17 mouse cellular contexts compared by ENCODE assay signal in the genomic region with DNA sequence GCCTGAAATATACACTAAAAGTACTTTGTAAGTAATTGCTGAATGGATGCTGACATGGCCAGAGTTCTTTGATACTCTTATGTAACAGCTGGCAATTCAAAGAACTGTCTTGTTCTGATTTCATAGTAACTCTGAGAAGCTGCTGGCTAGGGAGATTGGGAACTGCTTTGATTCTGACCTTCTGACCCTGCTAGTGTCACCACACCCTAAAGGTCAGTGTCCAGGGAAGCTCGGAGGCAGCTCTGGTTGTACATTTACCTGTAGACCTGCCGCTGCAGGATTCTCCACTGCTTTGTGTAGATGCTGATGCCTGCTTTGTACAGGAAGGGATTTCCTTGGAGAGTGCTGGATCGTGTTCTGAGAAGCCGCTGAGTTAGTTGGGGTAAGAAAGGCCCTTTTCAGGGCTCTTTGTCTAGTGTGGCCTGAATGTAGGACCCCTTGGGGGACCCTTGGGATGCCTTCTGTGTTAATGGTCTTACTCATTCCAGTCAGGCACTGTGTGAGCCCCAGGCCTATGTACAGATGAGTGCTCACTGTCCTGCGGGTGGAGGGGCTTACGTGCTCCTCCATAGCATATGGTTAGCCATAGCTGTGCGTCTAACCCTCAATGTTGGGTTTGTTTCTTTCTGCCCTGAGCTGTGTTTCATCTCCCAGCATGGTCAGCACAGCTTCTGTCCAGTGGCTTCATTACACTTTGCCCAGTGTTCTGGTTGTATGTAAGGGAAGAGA. TPM values are rescaled to one million over a fixed set of nuclear protein-coding genes. Genes with fewer than 3 reads are reported as not detected.
DNase-seq lines count a peak whose midpoint lies in the region; ATAC-seq and TF ChIP-seq lines count a peak whose summit lies in the region.
"Had no signal": no experiment of that assay in that cellular context is flagged by ENCODE, and none has a peak within 500 bp of the region (broad histone marks: within the 10 kb centered on the region; RNA-seq: fewer than 3 reads in every experiment).

No protein-coding gene starts in this region.

- intact Hi-C loops in heart, postnatal 25 days (cut with DNase I) = no loop called here

- H3K36me3 ChIP-seq in intestine, postnatal 0 days (ENCODE audit: control insufficient read depth, insufficient read depth) = no peaks in the 10 kb centered on the region; the same call in 1 of the 2 replicates
- H3K36me3 ChIP-seq in liver, embryonic 15.5 days (replicated peaks) = 0 out of 2 replicates have a peak, but pooled peaks cover 2% of the 10 kb centered on the region
- H3K36me3 ChIP-seq: limb, embryonic 12.5 days; midbrain, embryonic 12.5 days; neural tube, embryonic 13.5 days had no signal

- 79% methylated on average over 7 of the region's 7 CpGs for WGBS in intestine, postnatal 0 days
- WGBS in liver, embryonic 15.5 days (ENCODE audit: insufficient replicate concordance) = 80% methylated on average over 7 of the region's 7 CpGs

- ATAC-seq in intestine, postnatal 0 days = peak; percentile 76
- ATAC-seq in liver, embryonic 15.5 days (ENCODE audit: insufficient read depth) = peak; percentile 54
- ATAC-seq in erythroid progenitor cell, adult 5-6 weeks (replicated peaks; ENCODE audit: low FRiP score, poor library complexity, severe bottlenecking) = no peak

- no peak for TF ChIP-seq CTCF in intestine, postnatal 0 days (IDR thresholded peaks at IDR 0.05; ENCODE audit: low read depth)

- H3K4me1 ChIP-seq in intestine, postnatal 0 days (replicated peaks; ENCODE audit: control insufficient read depth, insufficient read depth, low read length) = no peaks in the 10 kb centered on the region; the same call in 1 of the 2 replicates
- peaks cover 37% of the 10 kb centered on the region for H3K4me1 ChIP-seq in liver, embryonic 15.5 days (replicated peaks)

- peak overlapping the region; percentile 37 for H3K4me2 ChIP-seq in intestine, postnatal 0 days (replicated peaks; ENCODE audit: low read depth)
- peak overlapping the region; percentile 44 for H3K4me2 ChIP-seq in liver, embryonic 15.5 days
- H3K4me2 ChIP-seq: heart, embryonic 12.5 days; limb, embryonic 12.5 days; midbrain, embryonic 12.5 days; neural tube, embryonic 13.5 days had no signal

- H3K27me3 ChIP-seq in intestine, postnatal 0 days (replicated peaks; ENCODE audit: control insufficient read depth, insufficient read depth, low read length) = no peaks in the 10 kb centered on the region
- no peaks in the 10 kb centered on the region for H3K27me3 ChIP-seq in liver, embryonic 15.5 days
- H3K27me3 ChIP-seq: heart, embryonic 12.5 days; limb, embryonic 12.5 days; midbrain, embryonic 12.5 days; neural tube, embryonic 13.5 days had no signal

- H3K27ac ChIP-seq in intestine, postnatal 0 days (ENCODE audit: low read depth, low read length) = peak overlapping the region; percentile 50
- peak overlapping the region; percentile 53 for H3K27ac ChIP-seq in liver, embryonic 15.5 days (replicated peaks)
- H3K27ac ChIP-seq: limb, embryonic 12.5 days; midbrain, embryonic 12.5 days; neural tube, embryonic 13.5 days had no signal

- peak; percentile 87 for DNase-seq in heart, adult 11 months
- DNase-seq in heart, postnatal 25 days (ENCODE audit: low spot score) = no peak
- DNase-seq in kidney, adult 8-10 months = peak; percentile 62 to 65
- DNase-seq in kidney, postnatal 4 days = no peak
- no peak for DNase-seq in c-Kit-positive CD71-positive TER-119-positive erythroid progenitor cells, embryonic 14.5 days (ENCODE audit: low spot score)
- DNase-seq: B cell, adult 2 months; cerebellum, adult 11-12 months; retina, postnatal 1 day; thymus, adult 2 months had no signal

- no peaks in the 10 kb centered on the region for H3K9me3 ChIP-seq in intestine, postnatal 0 days (ENCODE audit: control insufficient read depth)
- H3K9me3 ChIP-seq in liver, embryonic 15.5 days (replicated peaks) = no peaks in the 10 kb centered on the region
- H3K9me3 ChIP-seq: G1E; heart, embryonic 12.5 days; limb, embryonic 12.5 days; midbrain, embryonic 12.5 days; neural tube, embryonic 13.5 days had no signal

- H3K9ac ChIP-seq in intestine, postnatal 0 days (ENCODE audit: low read depth, low read length) = no peak overlapping the region
- no peak overlapping the region for H3K9ac ChIP-seq in liver, embryonic 15.5 days
- H3K9ac ChIP-seq: heart, embryonic 12.5 days; limb, embryonic 12.5 days; midbrain, embryonic 12.5 days; neural tube, embryonic 13.5 days had no signal

- no peak overlapping the region for H3K4me3 ChIP-seq in intestine, postnatal 0 days (ENCODE audit: low read depth, low read length)
- H3K4me3 ChIP-seq in liver, embryonic 15.5 days (replicated peaks) = peak overlapping the region; percentile 33
- H3K4me3 ChIP-seq: heart, embryonic 12.5 days; limb, embryonic 12.5 days; midbrain, embryonic 12.5 days; neural tube, embryonic 13.5 days had no signal

RNA-seq across cellular contexts. Expression of a gene that starts 45.0 kb away (rescaled TPM):
- total RNA-seq in heart, postnatal 25 days (2021) = 10 to 100 TPM; 78.6 to 79.5 TPM
- polyA plus RNA-seq in intestine, postnatal 0 days (2015; fragmentation: Nextera tagmentation; extraction: Ambion mirVana) = 5.3 and 5.7 TPM in 2 replicates
- 8.8 and 9.2 TPM in 2 replicates for polyA plus RNA-seq in liver, embryonic 15.5 days (2015; fragmentation: Nextera tagmentation; extraction: Ambion mirVana)
- total RNA-seq in erythroid progenitor cell, adult 5-6 weeks (2015; ENCODE audit: low replicate concordance) = 63.8 and 75.5 TPM in 2 replicates
- 78.1 and 90.7 TPM in 2 replicates for total RNA-seq in erythroid progenitor cell, adult 5-6 weeks (2017; ENCODE audit: low replicate concordance)

Comparison
In these comparisons a context has a peak if more than half of its experiments do, and no peak if none do; other contexts are left out.
1. DNase-seq: peak in heart, adult 11 months (single experiment) and kidney, adult 8-10 months (2 of 2); none in heart, postnatal 25 days (single experiment), kidney, postnatal 4 days (0 of 2) and c-Kit-positive CD71-positive TER-119-positive erythroid progenitor cells, embryonic 14.5 days (single experiment).